Mouse (Mus musculus) liver, adult 2 months (tissue): Measurements from ENCODE around the gene Dtx2. TPM values are rescaled to one million over a fixed set of nuclear protein-coding genes. Genes with fewer than 3 reads are reported as not detected.
"Not testable (repeated sequence)": the region's sequence is repeated elsewhere in the genome, so short reads cannot be mapped to it uniquely, and the experiment has no call there.

Source experiments
- DNase-seq: peaks from one replicate; pipeline ENCODE4 v3.0.0-alpha.2; 2011; ENCODE audit warnings: low read depth, low spot score; ENCODE audit errors: extremely low read depth
- H3K27ac ChIP-seq: fragments of 200-500 bp; replicated peaks from 2 replicates; pipeline ENCODE4 v1.5.1; 2012; ENCODE audit warnings: low read depth, mild to moderate bottlenecking, control low read depth, inconsistent platforms, low read length; ENCODE audit not compliant: insufficient read depth
- H3K27me3 ChIP-seq: fragments of 200-500 bp; 2 replicates; pipeline ENCODE4 v1.6.1; 2012; ENCODE audit warnings: mild to moderate bottlenecking, moderate library complexity, low read length, inconsistent platforms; ENCODE audit not compliant: control insufficient read depth, insufficient read depth
- H3K36me3 ChIP-seq: fragments of 200-500 bp; 2 replicates; pipeline ENCODE4 v1.6.1; 2012; ENCODE audit warnings: low read length, inconsistent platforms; ENCODE audit not compliant: control insufficient read depth, insufficient read depth
- H3K4me1 ChIP-seq: fragments of 200-500 bp; 2 replicates; pipeline ENCODE4 v1.6.1; 2011; ENCODE audit warnings: low read length; ENCODE audit not compliant: control insufficient read depth, insufficient read depth
- H3K4me3 ChIP-seq: fragments of 200-500 bp; 2 replicates; pipeline ENCODE4 v1.5.1; 2011; ENCODE audit warnings: low read depth, mild to moderate bottlenecking, control low read depth, low read length, moderate library complexity; ENCODE audit not compliant: insufficient read depth
- H3K79me2 ChIP-seq: fragments of 200-500 bp; 2 replicates; pipeline ENCODE4 v1.6.1; 2012; ENCODE audit warnings: inconsistent platforms, mild to moderate bottlenecking, low read length, moderate library complexity; ENCODE audit not compliant: control insufficient read depth, insufficient read depth
- H3K9ac ChIP-seq: fragments of 200-500 bp; 2 replicates; pipeline ENCODE4 v1.6.1; 2012; ENCODE audit warnings: low read depth, mild to moderate bottlenecking, control low read depth, inconsistent platforms, low read length
- CTCF ChIP-seq: fragments of 200-500 bp; IDR thresholded peaks from 2 replicates; pipeline ENCODE4 v1.5.1; 2011; ENCODE audit warnings: low read depth, low read length, control low read depth
- POLR2A ChIP-seq: fragments of 200-500 bp; IDR thresholded peaks from 2 replicates; pipeline ENCODE4 v1.6.1; 2011; ENCODE audit warnings: low read length, control low read depth; ENCODE audit not compliant: insufficient read depth; ENCODE audit errors: extremely low read depth
- WGBS: fragments of 180-500 bp; shearing (Covaris S2); methylation state at CpG from one replicate; pipeline ENCODE4 v1.1.7; 2018; 5-methylcytosine and 5-hydroxymethylcytosine counted together
- polyA plus RNA-seq: library from polyadenylated mRNA; depleted of rRNA; stranded (reverse); fragments of >200 nt; gene quantifications from 2 replicates; pipeline ENCODE4 v1.2.3, GENCODE M21; 2012
- total RNA-seq: library from RNA; depleted of rRNA; stranded (reverse); fragments of >200 nt; gene quantifications from 2 replicates; pipeline ENCODE4 v1.2.3, GENCODE M21; 2014

The Dtx2 gene
- total and polyA plus RNA-seq, 2 experiments = 1.0 to 7.1 TPM

GRCm38 (mm10) chr5:136056062-136056461 lies 61.5 kb downstream of the Dtx2 start:
- 58% methylated on average over 4 of the region's 4 CpGs for WGBS

DNA sequence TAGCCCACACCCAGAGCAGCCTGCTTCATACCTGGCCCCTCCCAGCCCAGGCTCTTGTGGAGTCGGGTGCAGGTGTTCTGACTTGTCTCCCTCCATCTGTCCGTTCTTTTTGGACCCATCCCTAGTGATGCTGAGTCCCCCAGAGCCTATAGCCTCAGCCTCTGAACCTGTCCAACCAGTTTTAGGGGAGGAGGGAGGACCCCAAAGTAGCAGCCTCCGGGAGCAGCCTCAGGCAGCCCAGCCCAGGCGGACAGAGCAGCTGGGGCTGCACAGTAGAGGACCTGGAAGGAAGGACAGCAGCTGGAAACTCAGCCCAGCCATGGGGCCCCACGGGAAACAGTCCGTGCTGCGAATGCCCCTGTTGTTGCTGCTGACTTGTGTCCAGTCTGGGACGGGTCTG lies 62.5 kb downstream of the Dtx2 start:
- no peak for DNase-seq
- no peak overlapping the region for H3K9ac ChIP-seq
- no peaks in the 10 kb centered on the region for H3K27me3 ChIP-seq
- 28% methylated on average over 8 of the region's 8 CpGs for WGBS
- H3K36me3 ChIP-seq = no peaks in the 10 kb centered on the region
- no peak for TF ChIP-seq CTCF
- no peak for TF ChIP-seq POLR2A
- H3K4me1 ChIP-seq = no peaks in the 10 kb centered on the region
- H3K4me3 ChIP-seq = no peak overlapping the region
- H3K27ac ChIP-seq = no peak overlapping the region
- H3K79me2 ChIP-seq = no peaks in the 10 kb centered on the region

More at GRCm38 (mm10) chr5:136056062-136056461, 61.5 kb downstream of the Dtx2 start:
- DNase-seq = no peak
- TF ChIP-seq CTCF (no peak), POLR2A (no peak)
- no peaks in the 10 kb centered on the region for H3K4me1 ChIP-seq
- H3K4me3 ChIP-seq = no peak overlapping the region
- no peaks in the 10 kb centered on the region for H3K79me2 ChIP-seq
- no peak overlapping the region for H3K9ac ChIP-seq
- H3K27me3 ChIP-seq = no peaks in the 10 kb centered on the region
- H3K36me3 ChIP-seq = no peaks in the 10 kb centered on the region
- H3K27ac ChIP-seq = no peak overlapping the region

GRCm38 (mm10) chr5:136061567-136061966 lies 67.0 kb downstream of the Dtx2 start:
- Histone ChIP-seq H3K4me1 (no peaks in the 10 kb centered on the region), H3K36me3 (no peaks in the 10 kb centered on the region), H3K4me3 (no peak overlapping the region), H3K9ac (no peak overlapping the region), H3K27ac (no peak overlapping the region), H3K79me2 (no peaks in the 10 kb centered on the region), H3K27me3 (no peaks in the 10 kb centered on the region)
- DNase-seq = peak; percentile 13
- WGBS = 20% methylated on average over 12 of the region's 12 CpGs
- no peak for TF ChIP-seq POLR2A
- TF ChIP-seq CTCF = peak; percentile 88

DNA sequence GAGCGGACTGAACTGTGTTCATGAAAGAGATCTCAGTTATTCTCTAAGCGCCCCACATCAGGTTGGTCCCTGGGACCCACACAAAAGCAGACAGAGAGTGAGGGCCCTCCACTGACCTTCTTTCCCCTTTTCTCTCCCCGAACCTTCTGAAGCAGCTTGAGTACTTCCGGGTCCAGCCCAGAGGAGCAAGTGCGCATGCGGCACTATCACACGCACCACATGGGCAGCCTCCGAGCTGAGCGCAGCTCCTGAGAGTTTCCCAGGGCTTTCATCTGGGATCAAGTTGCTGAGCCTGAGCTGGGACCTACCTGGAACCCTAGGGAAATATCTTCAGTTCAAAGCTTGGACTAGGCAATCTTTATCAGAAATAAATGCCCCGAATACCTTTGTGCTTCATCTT lies 69.3 kb downstream of the Dtx2 start:
- no peaks in the 10 kb centered on the region for H3K27me3 ChIP-seq
- no peak for DNase-seq
- no peak overlapping the region for H3K4me3 ChIP-seq
- H3K4me1 ChIP-seq = no peaks in the 10 kb centered on the region
- H3K27ac ChIP-seq = no peak overlapping the region
- H3K36me3 ChIP-seq = no peaks in the 10 kb centered on the region
- H3K79me2 ChIP-seq = no peaks in the 10 kb centered on the region
- no peak for TF ChIP-seq CTCF
- TF ChIP-seq POLR2A = no peak
- 91% methylated on average over 10 of the region's 10 CpGs for WGBS
- H3K9ac ChIP-seq = no peak overlapping the region

- H3K36me3 ChIP-seq, H3K9ac ChIP-seq, DNase-seq, H3K4me1 ChIP-seq, H3K4me3 ChIP-seq, H3K79me2 ChIP-seq, H3K27me3 ChIP-seq, H3K27ac ChIP-seq: not testable (repeated sequence)
- 64% methylated on average over 11 of the region's 11 CpGs for WGBS
Measured at GRCm38 (mm10) chr5:136066404-136067148, 72.0 kb downstream of the Dtx2 start.

- Histone ChIP-seq H3K9ac (no peak overlapping the region), H3K36me3 (no peaks in the 10 kb centered on the region), H3K79me2 (no peaks in the 10 kb centered on the region), H3K27me3 (no peaks in the 10 kb centered on the region), H3K4me3 (no peak overlapping the region), H3K27ac (no peak overlapping the region), H3K4me1 (no peaks in the 10 kb centered on the region)
- DNase-seq = no peak
- 66% methylated on average over 2 of the region's 2 CpGs for WGBS
- no peak for TF ChIP-seq CTCF
- no peak for TF ChIP-seq POLR2A
Measured at GRCm38 (mm10) chr5:136069411-136069810, 74.8 kb downstream of the Dtx2 start.
